Mouse (Mus musculus) limb, embryonic 11.5 days (tissue): ENCODE results near the gene Fzd5. TPM values are rescaled to one million over a fixed set of nuclear protein-coding genes. Genes with fewer than 3 reads are reported as not detected.
A peak's percentile ranks its signal among the peaks of the same experiment; 100 is the strongest.

Source experiments
- ATAC-seq: fragments of 200-750 bp; cut with Nextera tagmentation; 2 replicates; pipeline ENCODE4 v1.8.0; 2017; ENCODE audit warnings: low read depth; ENCODE audit not compliant: insufficient number of reproducible peaks, low FRiP score, low TSS enrichment
- DNase-seq: peaks from one replicate; pipeline ENCODE4 v3.0.0-alpha.2; 2015; ENCODE audit warnings: low spot score
- H3K27ac ChIP-seq: fragments of 300-500 bp; sonication (generic); replicated peaks from 2 replicates; pipeline ENCODE4 v1.5.1; 2014; ENCODE audit warnings: low read depth, mild to moderate bottlenecking, low read length
- H3K27me3 ChIP-seq: fragments of 300-500 bp; sonication (generic); 2 replicates; pipeline ENCODE4 v1.6.1; 2014; ENCODE audit warnings: mild to moderate bottlenecking, low read length, mixed read lengths; ENCODE audit not compliant: control insufficient read depth, insufficient read depth
- H3K36me3 ChIP-seq: fragments of 300-500 bp; sonication (generic); 2 replicates; pipeline ENCODE4 v1.6.1; 2014; ENCODE audit warnings: mild to moderate bottlenecking, low read length, moderate library complexity, mixed read lengths; ENCODE audit not compliant: control insufficient read depth, insufficient read depth
- H3K4me1 ChIP-seq: fragments of 300-500 bp; sonication (generic); 2 replicates; pipeline ENCODE4 v1.6.1; 2014; ENCODE audit warnings: low read length, mixed read lengths; ENCODE audit not compliant: control insufficient read depth, insufficient read depth
- H3K4me2 ChIP-seq: fragments of 300-500 bp; sonication (generic); 2 replicates; pipeline ENCODE4 v1.6.1; 2014; ENCODE audit warnings: low read depth, mild to moderate bottlenecking, moderate library complexity; ENCODE audit not compliant: severe bottlenecking
- H3K4me3 ChIP-seq: fragments of 300-500 bp; sonication (generic); 2 replicates; pipeline ENCODE4 v1.5.1; 2014; ENCODE audit warnings: low read depth, low read length
- H3K9ac ChIP-seq: fragments of 300-500 bp; sonication (generic); 2 replicates; pipeline ENCODE4 v1.6.1; 2014; ENCODE audit warnings: mild to moderate bottlenecking, low read length
- H3K9me3 ChIP-seq: fragments of 300-500 bp; sonication (generic); 2 replicates; pipeline ENCODE4 v1.6.1; 2016; ENCODE audit warnings: low read length; ENCODE audit not compliant: control insufficient read depth
- WGBS: fragments of 180-500 bp; shearing (Covaris S2); extraction: QIAGEN DNeasy Blood & Tissue Kit; methylation state at CpG from one replicate; pipeline ENCODE4 v1.1.7; 2014; 5-methylcytosine and 5-hydroxymethylcytosine counted together
- polyA plus RNA-seq: library from polyadenylated mRNA; unstranded; fragments of >200 nt; fragmentation: Nextera tagmentation; extraction: Ambion mirVana; gene quantifications from 2 replicates; pipeline ENCODE4 v1.2.1, GENCODE M21; 2014

The Fzd5 gene
- polyA plus RNA-seq: 0.71 and 0.73 TPM in 2 replicates

DNA sequence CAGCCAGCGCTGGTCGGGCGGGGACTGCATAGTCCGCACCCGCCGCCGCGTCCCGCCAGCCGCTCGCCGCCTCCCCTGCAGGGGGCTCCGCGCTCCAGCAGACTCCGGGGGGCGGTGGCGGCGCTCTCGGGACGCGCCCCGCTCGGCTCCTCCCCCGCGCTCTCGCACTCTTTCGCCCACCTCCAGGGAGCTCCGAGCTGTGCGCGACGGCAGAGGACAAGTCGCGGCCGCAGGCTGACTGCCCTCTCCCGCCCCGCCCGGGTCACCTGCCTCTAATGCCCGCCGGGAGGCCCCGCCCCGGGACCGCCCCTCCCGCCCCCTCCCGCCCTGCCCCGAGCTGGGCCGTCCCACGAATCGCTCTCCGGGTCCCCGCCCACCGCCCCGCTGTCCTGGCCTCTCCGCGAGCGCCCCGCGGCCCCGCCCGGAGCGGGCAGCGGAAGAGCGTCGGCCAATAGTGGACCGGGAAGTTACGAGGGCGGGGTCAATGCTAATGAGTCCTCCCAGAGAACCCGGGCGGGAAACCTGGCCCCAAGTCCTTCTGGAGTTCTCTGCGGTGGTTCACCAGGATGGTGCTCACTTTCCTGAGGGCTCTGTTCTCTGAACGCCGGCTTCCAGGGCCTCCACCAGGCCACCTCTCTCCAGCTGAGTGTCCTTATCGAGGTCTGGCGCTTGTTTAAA is at the start of gene Fzd5:
Gene Fzd5, minus strand, starts transcription at position 250 of the 678 bp plus-strand sequence.
- H3K4me3 ChIP-seq: peak within 1 kb of the TSS; percentile 60
- peak; percentile 96 for ATAC-seq
- no peak within 1 kb of the TSS for H3K27ac ChIP-seq
- peak; percentile 93 for DNase-seq
- 0% methylated on average over 68 of the region's 73 CpGs for whole genome bisulfite sequencing
- no peaks in the 10 kb centered on the region for H3K9me3 ChIP-seq
- peak within 1 kb of the TSS; percentile 56 for H3K9ac ChIP-seq
- H3K36me3 ChIP-seq: no peaks in the 10 kb centered on the region
- H3K27me3 ChIP-seq: peaks cover 42% of the 10 kb centered on the region
- peaks cover 19% of the 10 kb centered on the region for H3K4me1 ChIP-seq
- peak within 1 kb of the TSS; percentile 92 for H3K4me2 ChIP-seq

GRCm38 (mm10) chr1:64779863-64780262 is 42.3 kb upstream of the Fzd5 start:
- no peak overlapping the region for H3K4me2 ChIP-seq
- DNase-seq (no peak), ATAC-seq (no peak)
- H3K27ac ChIP-seq: no peak overlapping the region
- H3K36me3 ChIP-seq: no peaks in the 10 kb centered on the region
- no peak overlapping the region for H3K4me3 ChIP-seq
- H3K9me3 ChIP-seq: no peaks in the 10 kb centered on the region
- no peaks in the 10 kb centered on the region for H3K27me3 ChIP-seq
- H3K4me1 ChIP-seq: no peaks in the 10 kb centered on the region
- H3K9ac ChIP-seq: no peak overlapping the region
- 85% methylated on average over 12 of the region's 12 CpGs for WGBS

DNA sequence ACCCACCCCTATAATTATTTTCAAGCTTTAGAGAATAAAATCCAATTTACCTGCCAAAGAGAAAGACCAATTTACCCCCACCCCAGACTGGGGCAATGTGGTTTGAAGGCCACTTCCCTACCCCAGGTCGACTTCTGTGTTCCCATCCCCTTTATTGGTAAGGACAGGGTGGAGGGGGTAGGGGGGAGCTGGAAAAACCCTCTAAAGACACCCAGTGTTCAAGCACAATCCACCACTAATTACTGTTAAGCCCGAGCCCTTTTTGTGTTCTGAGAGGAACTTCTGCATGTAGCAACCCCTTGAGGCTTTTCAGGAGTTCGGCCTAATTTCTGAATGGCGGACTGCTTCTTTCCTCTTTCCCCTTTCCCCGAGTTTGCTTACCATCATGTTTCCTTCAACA is 41.9 kb upstream of the Fzd5 start:
- H3K36me3 ChIP-seq: no peaks in the 10 kb centered on the region
- no peak for DNase-seq
- no peaks in the 10 kb centered on the region for H3K4me1 ChIP-seq
- H3K9me3 ChIP-seq: no peaks in the 10 kb centered on the region
- H3K27ac ChIP-seq: no peak overlapping the region
- no peaks in the 10 kb centered on the region for H3K27me3 ChIP-seq
- no peak overlapping the region for H3K9ac ChIP-seq
- 73% methylated on average over 5 of the region's 5 CpGs for WGBS
- no peak overlapping the region for H3K4me2 ChIP-seq
- no peak for ATAC-seq
- no peak overlapping the region for H3K4me3 ChIP-seq

DNA sequence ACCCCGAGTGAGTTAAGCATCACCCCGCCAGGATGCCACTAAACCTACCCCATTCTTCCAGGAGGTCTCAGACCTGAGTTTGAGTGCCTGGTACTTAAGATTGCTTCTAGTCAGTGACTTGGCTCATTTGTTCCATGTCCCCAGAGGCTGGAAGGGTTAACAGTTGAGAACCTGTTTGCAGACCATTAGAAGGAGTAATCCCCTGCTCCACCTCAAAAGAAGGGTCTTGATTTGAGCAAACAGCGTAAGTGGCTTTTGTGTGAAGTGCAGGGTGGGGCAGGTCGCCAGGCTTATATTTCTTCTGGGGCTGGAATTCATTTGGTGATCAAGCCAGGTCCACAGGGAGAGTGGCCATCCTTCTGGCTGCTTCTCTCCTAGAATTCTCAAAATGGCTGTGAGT is 35.8 kb upstream of the Fzd5 start:
- H3K27ac ChIP-seq: no peak overlapping the region
- H3K4me3 ChIP-seq: no peak overlapping the region
- no peak overlapping the region for H3K9ac ChIP-seq
- no peak for DNase-seq
- no peaks in the 10 kb centered on the region for H3K4me1 ChIP-seq
- no peaks in the 10 kb centered on the region for H3K27me3 ChIP-seq
- H3K36me3 ChIP-seq: no peaks in the 10 kb centered on the region
- H3K4me2 ChIP-seq: no peak overlapping the region
- no peak for ATAC-seq
- H3K9me3 ChIP-seq: no peaks in the 10 kb centered on the region
- 80% methylated on average over 4 of the region's 4 CpGs for WGBS

DNA sequence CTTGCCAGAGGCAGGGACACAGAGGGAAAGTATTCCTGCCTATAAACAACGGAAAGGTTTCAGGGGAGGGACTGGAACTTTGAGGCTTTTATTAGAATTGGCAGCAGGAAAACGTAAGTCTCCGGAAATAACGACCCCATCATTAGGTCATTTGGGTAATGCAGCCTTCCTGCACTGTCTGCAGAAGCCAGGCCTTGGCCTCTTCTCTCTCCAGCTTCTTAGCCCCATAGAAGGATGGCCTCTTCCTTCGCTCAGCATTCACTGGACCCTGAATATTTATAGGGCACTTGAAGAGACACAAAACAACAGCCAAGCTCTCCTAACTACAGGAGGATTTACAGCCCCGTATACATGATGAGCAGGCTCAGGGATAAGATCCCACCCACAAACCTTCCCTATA is 32.6 kb upstream of the Fzd5 start:
- Histone ChIP-seq H3K9ac (no peak overlapping the region), H3K4me3 (no peak overlapping the region), H3K27me3 (no peaks in the 10 kb centered on the region), H3K4me1 (no peaks in the 10 kb centered on the region), H3K36me3 (no peaks in the 10 kb centered on the region), H3K27ac (no peak overlapping the region), H3K9me3 (no peaks in the 10 kb centered on the region), H3K4me2 (no peak overlapping the region)
- WGBS: 26% methylated on average over 6 of the region's 6 CpGs
- ATAC-seq (no peak), DNase-seq (no peak)

DNA sequence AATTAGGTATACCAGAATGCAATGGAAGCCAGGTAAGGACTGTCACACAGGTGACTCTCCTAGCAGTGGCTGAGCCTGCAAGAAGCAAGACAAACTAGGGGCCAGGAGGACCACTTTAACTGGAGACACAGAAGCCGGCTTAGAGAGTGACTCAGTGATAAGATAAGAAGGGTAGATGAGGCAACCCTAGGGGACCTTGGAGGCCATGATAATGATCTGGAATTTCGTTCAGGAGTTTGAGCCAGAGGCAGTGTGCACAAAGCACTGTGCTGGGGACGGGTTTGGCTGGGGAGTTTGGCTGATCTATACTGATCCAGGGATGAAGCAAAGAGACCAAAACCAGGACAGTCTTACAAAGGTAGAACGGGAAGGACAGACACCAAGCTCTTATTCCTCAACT is 24.1 kb upstream of the Fzd5 start:
- Histone ChIP-seq H3K4me3 (no peak overlapping the region), H3K9me3 (no peaks in the 10 kb centered on the region), H3K27ac (no peak overlapping the region), H3K4me1 (no peaks in the 10 kb centered on the region), H3K27me3 (no peaks in the 10 kb centered on the region), H3K9ac (no peak overlapping the region), H3K36me3 (no peaks in the 10 kb centered on the region), H3K4me2 (no peak overlapping the region)
- no peak for DNase-seq
- ATAC-seq: no peak
- 78% methylated on average over 4 of the region's 4 CpGs for WGBS

- Histone ChIP-seq H3K27me3 (no peaks in the 10 kb centered on the region), H3K4me1 (no peaks in the 10 kb centered on the region), H3K4me3 (no peak overlapping the region), H3K36me3 (no peaks in the 10 kb centered on the region), H3K9me3 (no peaks in the 10 kb centered on the region), H3K9ac (no peak overlapping the region), H3K4me2 (no peak overlapping the region), H3K27ac (no peak overlapping the region)
- WGBS: 84% methylated on average over 5 of the region's 5 CpGs
- DNase-seq (no peak), ATAC-seq (no peak)
Observed at GRCm38 (mm10) chr1:64757766-64758165, 20.2 kb upstream of the Fzd5 start.

DNA sequence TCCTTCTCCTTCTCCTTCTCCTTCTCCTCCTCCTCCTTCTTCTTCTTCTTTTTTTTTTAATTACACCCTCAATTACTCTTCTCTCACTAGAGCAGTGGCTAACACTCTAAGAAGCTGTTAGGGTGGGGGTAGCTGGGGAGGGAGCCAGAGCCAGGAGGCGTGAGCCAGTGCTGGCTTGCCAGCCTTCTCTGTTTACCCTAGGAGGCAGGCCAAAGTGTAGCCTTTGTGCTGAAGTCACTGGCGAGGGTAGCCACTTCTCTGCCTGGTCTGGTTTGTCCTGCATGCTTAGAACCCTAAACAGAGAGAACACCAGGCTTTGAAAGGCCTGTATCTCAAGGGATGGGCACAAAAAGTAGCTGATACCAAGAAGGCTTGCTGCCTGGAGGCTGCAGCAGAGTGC is 19.7 kb upstream of the Fzd5 start:
- Histone ChIP-seq H3K9ac (no peak overlapping the region), H3K27me3 (no peaks in the 10 kb centered on the region), H3K9me3 (no peaks in the 10 kb centered on the region), H3K4me3 (no peak overlapping the region), H3K4me2 (no peak overlapping the region), H3K36me3 (no peaks in the 10 kb centered on the region), H3K4me1 (no peaks in the 10 kb centered on the region), H3K27ac (no peak overlapping the region)
- ATAC-seq (no peak), DNase-seq (no peak)
- WGBS: 33% methylated on average over 2 of the region's 2 CpGs

DNA sequence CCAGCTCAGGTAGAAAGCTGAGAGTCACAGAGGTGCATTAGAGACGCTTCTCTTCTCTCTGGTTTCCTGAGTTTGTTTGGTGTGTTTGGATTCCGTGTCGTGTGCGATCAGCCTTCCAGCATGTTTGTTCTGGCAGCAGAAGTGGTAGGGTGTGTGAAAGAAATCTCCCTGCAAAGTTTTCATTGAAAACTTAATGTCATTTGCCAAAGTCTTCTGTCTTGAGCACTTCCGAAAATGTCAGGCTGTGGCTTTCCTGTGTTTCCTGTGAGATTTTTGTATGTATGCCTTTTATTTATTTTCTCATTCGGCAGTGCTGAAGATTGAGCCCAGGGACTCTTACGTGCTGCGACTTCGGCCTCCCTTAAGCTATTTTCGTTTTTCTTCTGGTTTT is 19.1 kb upstream of the Fzd5 start:
- Histone ChIP-seq H3K9me3 (no peaks in the 10 kb centered on the region), H3K4me1 (no peaks in the 10 kb centered on the region), H3K27ac (no peak overlapping the region), H3K4me2 (no peak overlapping the region), H3K4me3 (no peak overlapping the region), H3K27me3 (no peaks in the 10 kb centered on the region), H3K9ac (no peak overlapping the region), H3K36me3 (no peaks in the 10 kb centered on the region)
- DNase-seq (no peak), ATAC-seq (no peak)
- WGBS: 83% methylated on average over 10 of the region's 10 CpGs
